Mouse (Mus musculus): ENCODE data around the gene Cog5. TPM values are rescaled to one million over a fixed set of nuclear protein-coding genes. Genes with fewer than 3 reads are reported as not detected.

The Cog5 gene
- polyA plus RNA-seq, 1 experiment from 2014 or later, result 20.7 TPM

DNA sequence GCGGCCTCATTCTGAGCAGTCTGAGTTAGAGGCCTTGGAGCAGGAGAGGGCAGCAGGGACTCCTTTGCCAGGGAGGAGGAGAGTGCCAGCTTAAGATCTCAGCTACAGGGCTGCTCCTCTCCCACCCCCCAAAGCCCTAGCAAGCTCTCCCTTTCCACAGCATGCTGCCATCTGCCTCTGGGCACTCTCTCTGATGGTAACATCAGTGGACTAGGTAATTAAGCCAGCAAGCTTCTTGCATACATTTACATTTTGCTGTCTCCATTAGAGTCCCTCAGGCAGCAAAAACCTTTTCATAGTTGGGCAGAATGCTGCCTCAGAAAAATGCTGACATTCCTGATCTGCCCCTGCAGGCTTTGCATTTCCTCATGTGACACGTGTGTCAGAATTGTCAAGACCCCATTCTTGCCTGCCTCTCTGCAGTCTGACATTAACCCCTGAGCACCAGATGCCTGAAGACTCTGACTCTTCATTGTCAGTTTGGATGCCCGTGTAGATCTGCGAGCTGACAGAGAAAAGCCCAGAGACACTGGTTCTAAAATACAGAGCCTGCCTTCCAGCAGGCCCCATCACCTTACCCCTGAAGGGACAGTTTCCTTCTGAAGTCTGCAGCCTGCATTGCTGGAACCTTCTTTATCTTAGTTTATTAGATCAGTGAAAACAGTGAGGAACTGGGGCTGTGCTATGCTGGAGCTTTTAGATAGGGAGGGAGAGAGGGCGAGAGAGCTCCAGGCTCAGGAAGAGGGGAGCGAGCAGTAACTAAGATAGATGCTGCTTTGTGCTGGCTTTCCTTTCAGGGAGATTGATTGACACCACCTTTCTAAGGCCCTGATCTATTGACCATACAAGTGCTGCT lies 251.3 kb downstream of the Cog5 start:
- Histone ChIP-seq H3K36me3 (ENCODE audit: control insufficient read depth, insufficient read depth, low read length) (no peaks in the 10 kb centered on the region), H3K9me3 (ENCODE audit: control insufficient read depth, low read length) (no peaks in the 10 kb centered on the region), H3K27ac (ENCODE audit: low read depth, low read length) (peak overlapping the region; percentile 19), H3K9ac (ENCODE audit: low read depth, low read length) (no peak overlapping the region), H3K4me3 (ENCODE audit: low read length) (no peak overlapping the region), H3K4me2 (ENCODE audit: low read length) (no peak overlapping the region), H3K4me1 (ENCODE audit: control insufficient read depth, insufficient read depth, low read depth, low read length) (peaks cover 14% of the 10 kb centered on the region), H3K27me3 (replicated peaks; ENCODE audit: control insufficient read depth, insufficient read depth, low read length) (no peaks in the 10 kb centered on the region)
- whole genome bisulfite sequencing, result 30% methylated on average over 6 of the region's 6 CpGs
- peak; percentile 95 for ATAC-seq

DNA sequence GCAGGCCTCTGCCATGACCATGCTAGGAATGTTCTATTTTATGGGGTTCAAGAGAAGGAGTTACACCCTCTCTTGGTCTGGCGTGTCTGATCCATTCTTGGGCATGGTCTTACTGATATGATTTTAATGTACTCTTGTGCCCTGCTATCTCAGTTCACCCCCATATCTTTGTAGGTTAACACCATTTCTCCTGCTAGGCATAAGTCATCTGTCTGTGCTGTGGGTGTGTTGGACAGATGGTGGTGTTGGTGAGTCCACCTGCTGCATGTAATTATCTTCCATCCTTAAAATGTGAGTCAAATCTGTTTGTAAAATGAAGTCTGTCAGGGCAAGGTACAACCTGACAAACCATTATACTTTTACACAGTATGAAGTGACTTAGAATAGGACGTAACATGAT lies 252.8 kb downstream of the Cog5 start:
- Histone ChIP-seq H3K4me3 (ENCODE audit: low read length) (no peak overlapping the region), H3K9me3 (ENCODE audit: control insufficient read depth, low read length) (no peaks in the 10 kb centered on the region), H3K9ac (ENCODE audit: low read depth, low read length) (no peak overlapping the region), H3K36me3 (ENCODE audit: control insufficient read depth, insufficient read depth, low read length) (no peaks in the 10 kb centered on the region), H3K4me1 (ENCODE audit: control insufficient read depth, insufficient read depth, low read depth, low read length) (peaks cover 14% of the 10 kb centered on the region), H3K27ac (ENCODE audit: low read depth, low read length) (no peak overlapping the region), H3K4me2 (ENCODE audit: low read length) (no peak overlapping the region), H3K27me3 (replicated peaks; ENCODE audit: control insufficient read depth, insufficient read depth, low read length) (no peaks in the 10 kb centered on the region)
- WGBS, result 88% methylated on average over 2 of the region's 2 CpGs
- no peak for ATAC-seq

DNA sequence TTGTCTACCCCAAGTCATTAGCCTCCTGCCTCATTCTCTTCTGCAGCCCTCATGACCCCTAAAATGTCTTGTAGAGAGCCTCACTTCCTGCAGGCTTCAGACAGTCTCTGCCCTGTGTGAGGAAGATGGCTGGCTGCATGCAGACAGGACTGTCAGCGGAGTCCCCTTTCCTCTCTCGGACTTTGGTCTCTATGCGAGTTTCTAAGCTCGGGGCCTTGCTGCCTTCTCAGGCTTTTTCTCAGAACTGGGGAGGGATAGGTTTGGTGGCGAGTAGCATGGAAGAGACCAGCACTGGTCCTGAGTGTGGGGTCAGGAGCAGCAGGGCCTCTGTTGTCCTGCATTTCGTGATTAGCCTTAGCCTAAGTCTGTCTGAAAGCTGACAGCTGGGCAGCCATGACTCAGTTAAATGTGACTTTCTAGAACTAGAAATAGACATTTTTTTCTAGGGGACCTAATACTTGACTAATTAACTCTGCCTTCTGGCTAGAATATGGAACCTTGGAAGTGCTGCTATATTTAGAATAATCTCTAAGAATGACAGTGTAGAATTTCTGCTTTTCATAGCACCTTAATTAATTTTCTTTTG lies 258.4 kb downstream of the Cog5 start:
- no peak for ATAC-seq
- WGBS, result 86% methylated on average over 6 of the region's 6 CpGs
- H3K4me1 ChIP-seq (ENCODE audit: control insufficient read depth, insufficient read depth, low read depth, low read length), result no peaks in the 10 kb centered on the region

DNA sequence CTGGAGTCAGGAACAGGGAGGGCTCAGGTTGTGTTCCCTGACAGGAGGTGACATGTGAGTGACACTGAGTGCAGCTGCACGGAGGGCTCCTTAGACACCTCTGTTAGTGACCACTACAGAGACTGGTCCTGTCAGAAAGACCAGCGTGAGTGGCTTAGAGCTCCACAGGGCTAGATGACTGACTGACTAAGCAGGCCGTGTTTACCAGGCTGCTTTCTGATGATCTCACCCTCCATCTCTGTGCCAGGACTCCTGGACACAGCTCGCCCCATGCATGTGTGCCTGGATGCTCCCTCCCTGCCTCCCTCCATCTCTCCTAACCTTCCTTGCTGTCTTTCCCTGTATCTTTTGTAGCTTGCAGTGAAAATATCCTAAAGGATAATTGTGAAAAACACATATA lies 258.9 kb downstream of the Cog5 start:
- H3K27me3 ChIP-seq (replicated peaks; ENCODE audit: control insufficient read depth, insufficient read depth, low read length), result no peaks in the 10 kb centered on the region
- ATAC-seq, result peak; percentile 60
- no peaks in the 10 kb centered on the region for H3K9me3 ChIP-seq (ENCODE audit: control insufficient read depth, low read length)
- no peak overlapping the region for H3K27ac ChIP-seq (ENCODE audit: low read depth, low read length)
- H3K4me3 ChIP-seq (ENCODE audit: low read length), result no peak overlapping the region
- H3K36me3 ChIP-seq (ENCODE audit: control insufficient read depth, insufficient read depth, low read length), result no peaks in the 10 kb centered on the region
- no peak overlapping the region for H3K4me2 ChIP-seq (ENCODE audit: low read length)
- 67% methylated on average over 4 of the region's 4 CpGs for WGBS
- H3K4me1 ChIP-seq (ENCODE audit: control insufficient read depth, insufficient read depth, low read depth, low read length), result no peaks in the 10 kb centered on the region
- no peak overlapping the region for H3K9ac ChIP-seq (ENCODE audit: low read depth, low read length)

More for the DNA sequence above, 258.4 kb downstream of the Cog5 start:
- H3K27ac ChIP-seq (ENCODE audit: low read depth, low read length), result no peak overlapping the region
- no peak overlapping the region for H3K9ac ChIP-seq (ENCODE audit: low read depth, low read length)
- H3K4me2 ChIP-seq (ENCODE audit: low read length), result no peak overlapping the region
- H3K36me3 ChIP-seq (ENCODE audit: control insufficient read depth, insufficient read depth, low read length), result no peaks in the 10 kb centered on the region
- H3K9me3 ChIP-seq (ENCODE audit: control insufficient read depth, low read length), result no peaks in the 10 kb centered on the region
- no peak overlapping the region for H3K4me3 ChIP-seq (ENCODE audit: low read length)
- H3K27me3 ChIP-seq (replicated peaks; ENCODE audit: control insufficient read depth, insufficient read depth, low read length), result no peaks in the 10 kb centered on the region

DNA sequence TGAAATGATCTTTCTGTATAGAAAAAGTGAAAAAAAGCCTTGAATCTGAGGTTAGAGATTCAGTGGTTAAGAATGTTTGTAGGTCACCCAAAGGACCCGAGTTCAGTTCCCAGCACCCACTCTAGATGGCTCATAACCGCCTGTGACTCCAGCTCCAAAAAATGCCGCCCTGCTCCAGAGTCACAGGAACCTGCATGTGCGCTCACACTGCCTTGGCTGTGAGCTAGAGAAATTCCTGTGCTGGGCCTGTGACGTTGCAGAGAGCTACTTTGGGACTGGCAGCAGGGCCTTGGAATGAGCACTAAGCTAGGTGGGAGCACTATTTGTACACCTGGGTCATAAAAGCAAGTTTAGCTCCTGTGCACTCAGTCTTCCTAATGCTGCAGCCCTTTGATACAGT lies 262.0 kb downstream of the Cog5 start:
- H3K4me2 ChIP-seq (ENCODE audit: low read length), result no peak overlapping the region

DNA sequence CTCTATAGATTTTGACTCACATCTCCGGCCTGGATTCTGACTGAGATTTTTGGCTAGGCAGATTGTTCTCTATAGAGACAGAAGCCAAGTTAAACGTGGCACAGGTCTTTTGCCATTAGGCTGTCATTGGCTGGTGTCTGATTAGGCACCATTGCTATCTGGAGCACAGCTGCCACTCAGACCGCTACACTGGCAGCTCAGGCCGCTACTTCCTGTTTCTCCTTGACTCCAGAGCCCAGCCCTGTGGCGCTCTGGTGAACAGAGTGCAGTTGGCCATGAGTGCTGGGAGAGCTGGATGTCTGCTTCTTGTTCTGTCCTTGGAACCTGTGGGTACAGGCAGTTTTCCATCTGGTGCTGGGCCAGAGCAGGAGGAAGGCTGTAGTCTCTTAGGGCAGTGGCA lies 262.6 kb downstream of the Cog5 start:
- no peak overlapping the region for H3K27ac ChIP-seq (ENCODE audit: low read depth, low read length)
- H3K9ac ChIP-seq (ENCODE audit: low read depth, low read length), result no peak overlapping the region
- H3K4me3 ChIP-seq (ENCODE audit: low read length), result no peak overlapping the region
- ATAC-seq, result peak; percentile 60; the same call in 1 of the 2 replicates
- no peaks in the 10 kb centered on the region for H3K9me3 ChIP-seq (ENCODE audit: control insufficient read depth, low read length)
- H3K4me2 ChIP-seq (ENCODE audit: low read length), result no peak overlapping the region
- H3K4me1 ChIP-seq (ENCODE audit: control insufficient read depth, insufficient read depth, low read depth, low read length), result no peaks in the 10 kb centered on the region
- no peaks in the 10 kb centered on the region for H3K36me3 ChIP-seq (ENCODE audit: control insufficient read depth, insufficient read depth, low read length)
- H3K27me3 ChIP-seq (replicated peaks; ENCODE audit: control insufficient read depth, insufficient read depth, low read length), result no peaks in the 10 kb centered on the region
- WGBS, result 81% methylated on average over 5 of the region's 5 CpGs

More for the DNA sequence above, 262.0 kb downstream of the Cog5 start:
- H3K36me3 ChIP-seq (ENCODE audit: control insufficient read depth, insufficient read depth, low read length), result no peaks in the 10 kb centered on the region
- 94% methylated on average over 5 of the region's 5 CpGs for WGBS
- H3K4me3 ChIP-seq (ENCODE audit: low read length), result no peak overlapping the region
- H3K4me1 ChIP-seq (ENCODE audit: control insufficient read depth, insufficient read depth, low read depth, low read length), result no peaks in the 10 kb centered on the region
- ATAC-seq, result no peak
- H3K9ac ChIP-seq (ENCODE audit: low read depth, low read length), result no peak overlapping the region
- H3K27me3 ChIP-seq (replicated peaks; ENCODE audit: control insufficient read depth, insufficient read depth, low read length), result no peaks in the 10 kb centered on the region
- no peak overlapping the region for H3K27ac ChIP-seq (ENCODE audit: low read depth, low read length)
- H3K9me3 ChIP-seq (ENCODE audit: control insufficient read depth, low read length), result no peaks in the 10 kb centered on the region

DNA sequence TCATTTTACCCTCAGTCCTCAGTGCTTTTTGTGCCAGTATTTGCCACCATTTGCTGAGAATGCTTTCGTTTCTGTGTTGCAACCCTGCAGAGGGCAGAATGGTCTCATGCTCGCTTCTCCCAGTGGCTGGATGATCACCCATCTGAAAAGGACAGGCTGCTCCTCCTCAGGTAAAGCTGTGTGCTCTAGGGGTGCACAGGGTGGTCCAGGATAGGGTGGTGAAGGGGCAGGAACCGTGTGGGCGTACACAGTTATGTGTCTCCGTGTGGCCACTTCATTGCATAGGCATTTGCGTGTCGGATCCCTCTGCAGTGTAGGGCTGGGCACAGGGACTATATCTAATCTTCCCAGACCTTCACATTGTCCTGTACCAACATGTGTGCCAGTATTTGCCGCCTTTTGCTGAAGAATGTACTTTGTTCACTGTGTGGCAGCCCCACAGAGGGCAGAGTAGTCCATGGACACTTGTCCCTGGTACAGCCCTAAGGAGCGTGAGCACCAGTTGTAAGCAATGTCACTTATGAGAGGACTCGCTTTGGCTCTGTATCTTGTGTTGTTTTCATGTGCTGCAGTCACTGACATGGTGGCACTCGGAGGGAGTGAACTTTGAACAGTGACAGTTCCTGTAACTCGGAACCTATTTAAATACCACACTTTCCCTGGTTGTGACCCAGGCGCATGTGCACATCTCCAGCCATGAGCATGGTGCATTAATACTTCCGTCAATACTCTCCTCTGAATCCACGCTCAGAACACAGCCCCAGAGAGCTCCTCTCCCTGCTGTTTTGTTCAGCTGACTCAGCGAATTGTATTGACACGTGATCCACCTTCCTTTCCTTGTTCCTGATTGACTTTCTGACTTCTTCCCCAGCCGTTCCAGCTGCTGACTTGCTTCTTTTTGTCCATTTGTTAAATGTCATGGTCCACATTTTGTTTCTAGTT lies 266.1 kb downstream of the Cog5 start:
- no peaks in the 10 kb centered on the region for H3K4me1 ChIP-seq (ENCODE audit: control insufficient read depth, insufficient read depth, low read depth, low read length)
- ATAC-seq, result 0 out of 2 replicates have a peak, but pooled peaks have one; percentile 40
- H3K27me3 ChIP-seq (replicated peaks; ENCODE audit: control insufficient read depth, insufficient read depth, low read length), result no peaks in the 10 kb centered on the region
- H3K36me3 ChIP-seq (ENCODE audit: control insufficient read depth, insufficient read depth, low read length), result peaks cover 6% of the 10 kb centered on the region; the same call in 1 of the 2 replicates
- H3K4me2 ChIP-seq (ENCODE audit: low read length), result no peak overlapping the region
- H3K4me3 ChIP-seq (ENCODE audit: low read length), result no peak overlapping the region
- no peaks in the 10 kb centered on the region for H3K9me3 ChIP-seq (ENCODE audit: control insufficient read depth, low read length)
- WGBS, result 79% methylated on average over 18 of the region's 18 CpGs
- H3K27ac ChIP-seq (ENCODE audit: low read depth, low read length), result no peak overlapping the region
- H3K9ac ChIP-seq (ENCODE audit: low read depth, low read length), result no peak overlapping the region

DNA sequence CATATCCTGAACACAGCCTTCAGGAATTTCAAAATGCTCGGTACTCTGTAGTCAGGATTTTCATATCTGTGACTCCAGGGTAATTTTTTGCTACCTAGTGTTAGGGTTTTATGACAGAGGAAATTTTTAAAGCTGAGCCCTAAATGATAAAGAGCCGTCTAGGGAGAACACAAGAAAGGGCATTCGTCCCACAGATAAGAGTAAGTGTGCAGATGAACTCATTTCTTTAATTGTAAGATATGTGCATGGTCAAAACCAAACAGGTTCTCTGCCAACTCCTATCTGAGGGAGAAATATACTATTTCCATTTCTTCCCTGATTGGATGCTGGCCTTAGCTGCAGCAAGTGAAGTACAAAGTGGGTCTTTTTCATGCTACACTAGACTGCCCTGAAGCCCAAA lies 269.5 kb downstream of the Cog5 start:
- WGBS, result 89% methylated on average over 3 of the region's 3 CpGs
- no peak for ATAC-seq
- peaks cover 11% of the 10 kb centered on the region for H3K36me3 ChIP-seq (ENCODE audit: control insufficient read depth, insufficient read depth, low read length)
- no peaks in the 10 kb centered on the region for H3K27me3 ChIP-seq (replicated peaks; ENCODE audit: control insufficient read depth, insufficient read depth, low read length)
- no peak overlapping the region for H3K4me2 ChIP-seq (ENCODE audit: low read length)
- H3K27ac ChIP-seq (ENCODE audit: low read depth, low read length), result no peak overlapping the region
- H3K9ac ChIP-seq (ENCODE audit: low read depth, low read length), result no peak overlapping the region
- no peaks in the 10 kb centered on the region for H3K9me3 ChIP-seq (ENCODE audit: control insufficient read depth, low read length)
- H3K4me1 ChIP-seq (ENCODE audit: control insufficient read depth, insufficient read depth, low read depth, low read length), result no peaks in the 10 kb centered on the region
- H3K4me3 ChIP-seq (ENCODE audit: low read length), result no peak overlapping the region

DNA sequence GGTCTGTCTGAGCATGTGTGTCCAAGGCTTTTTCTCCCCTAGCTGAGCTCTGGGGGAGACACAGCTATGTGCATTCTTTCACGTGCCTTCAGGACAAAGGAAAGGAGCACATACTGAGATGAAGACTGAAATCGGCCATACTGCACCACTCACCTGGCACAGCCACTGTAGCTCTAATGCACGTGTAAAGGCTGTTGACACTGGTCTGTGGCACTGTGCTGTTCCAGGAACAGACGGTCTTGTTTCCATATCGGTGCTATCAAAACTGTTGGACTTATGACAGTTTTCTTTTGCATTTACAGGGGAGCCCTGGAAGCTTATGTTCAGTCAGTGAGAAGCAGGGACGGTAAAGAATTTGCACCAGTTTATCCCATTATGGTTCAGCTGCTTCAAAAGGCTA lies 270.7 kb downstream of the Cog5 start:
- no peaks in the 10 kb centered on the region for H3K27me3 ChIP-seq (replicated peaks; ENCODE audit: control insufficient read depth, insufficient read depth, low read length)
- no peak overlapping the region for H3K4me2 ChIP-seq (ENCODE audit: low read length)
- H3K4me1 ChIP-seq (ENCODE audit: control insufficient read depth, insufficient read depth, low read depth, low read length), result no peaks in the 10 kb centered on the region
- H3K36me3 ChIP-seq (ENCODE audit: control insufficient read depth, insufficient read depth, low read length), result peaks cover 16% of the 10 kb centered on the region
- H3K9ac ChIP-seq (ENCODE audit: low read depth, low read length), result no peak overlapping the region
- ATAC-seq, result no peak
- WGBS, result 95% methylated on average over 6 of the region's 6 CpGs
- H3K27ac ChIP-seq (ENCODE audit: low read depth, low read length), result no peak overlapping the region
- no peak overlapping the region for H3K4me3 ChIP-seq (ENCODE audit: low read length)
- no peaks in the 10 kb centered on the region for H3K9me3 ChIP-seq (ENCODE audit: control insufficient read depth, low read length)

Data from hindbrain, embryonic 16.5 days (tissue).